Mouse (Mus musculus): ENCODE measurements around the gene Fjx1.

Fjx1 gene

DNA sequence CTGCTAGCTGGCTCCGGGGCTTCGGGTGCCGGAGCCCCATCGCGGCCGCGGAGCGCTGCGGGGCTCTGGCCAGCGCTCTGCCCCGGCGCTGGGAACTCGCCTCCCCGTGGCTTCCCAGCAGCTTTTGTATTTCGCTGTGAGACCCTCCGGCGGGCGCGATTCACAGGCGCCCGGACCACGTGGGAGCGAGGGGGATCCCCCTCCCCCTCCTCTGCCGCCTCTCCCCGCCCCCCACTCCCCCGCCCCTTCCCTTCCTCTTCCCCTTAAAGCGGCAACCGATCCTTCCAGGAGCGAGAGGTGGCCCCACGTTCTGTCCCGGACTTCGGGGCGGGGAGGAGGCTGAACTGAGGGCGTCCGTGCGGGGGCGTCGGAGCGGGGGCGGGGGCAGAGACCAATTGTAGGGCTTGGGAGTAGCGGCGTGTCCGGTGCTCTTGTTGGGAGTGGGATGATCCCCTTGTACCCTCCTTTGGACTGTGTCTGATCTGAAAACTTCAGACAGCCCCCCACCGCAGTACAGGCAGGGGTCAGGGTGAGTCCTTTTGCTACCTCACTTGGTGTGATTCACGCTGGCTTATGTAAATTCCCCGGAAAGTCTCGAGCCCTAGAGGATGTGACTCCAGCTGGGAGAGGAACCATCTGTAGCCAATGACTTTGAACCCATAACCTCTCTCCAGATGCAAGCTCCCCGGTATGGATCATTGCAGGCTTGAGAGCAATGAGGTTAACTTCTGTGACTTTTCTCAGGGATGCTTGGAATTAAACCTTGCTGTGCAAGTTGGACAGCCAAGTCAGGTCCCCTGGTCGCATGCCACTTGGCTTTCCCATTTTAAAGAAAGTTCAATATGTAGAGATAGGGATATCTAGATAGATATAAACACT, at the start of gene Fjx1:
Gene Fjx1 (minus strand): TSS at position 829 of the 879 bp plus-strand sequence.
- peak; percentile 24 to 50 for DNase-seq (ENCODE audit: low spot score in 2 of 2)

DNA sequence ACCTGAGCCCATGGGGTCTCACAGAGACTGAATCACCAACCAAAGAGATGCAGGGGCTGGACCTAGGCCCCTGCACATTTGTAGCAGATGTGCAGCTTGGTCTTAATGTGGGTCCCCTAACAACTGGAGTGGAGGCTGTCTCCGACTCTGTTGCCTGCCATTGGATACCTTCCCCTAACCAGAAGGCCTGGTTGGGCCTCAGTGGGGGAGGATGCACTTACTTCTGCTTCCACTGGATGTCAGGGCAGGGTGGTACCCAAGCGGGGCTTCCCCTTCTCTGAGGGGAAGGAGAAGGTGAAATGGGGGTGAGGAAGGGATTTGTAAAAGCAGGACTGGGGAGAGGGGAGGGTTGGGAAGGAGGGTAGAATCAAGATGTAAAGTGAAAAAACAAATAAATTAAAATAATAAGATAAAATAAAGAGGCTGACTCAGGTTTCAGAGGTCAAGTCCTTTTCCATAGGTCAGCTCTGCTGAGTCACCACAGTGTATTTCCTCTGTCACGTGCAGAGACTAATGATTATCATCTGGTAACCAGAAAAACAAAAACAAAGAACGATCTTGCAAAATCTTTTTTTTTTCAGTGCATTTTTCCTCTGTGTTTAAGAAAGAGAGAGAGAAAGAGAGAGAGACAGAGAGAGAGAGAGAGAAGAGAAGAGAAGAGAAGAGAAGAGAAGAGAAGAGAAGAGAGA, 47.8 kb upstream of the Fjx1 start:
- DNase-seq (ENCODE audit: low spot score in 2 of 2): no peak

DNA sequence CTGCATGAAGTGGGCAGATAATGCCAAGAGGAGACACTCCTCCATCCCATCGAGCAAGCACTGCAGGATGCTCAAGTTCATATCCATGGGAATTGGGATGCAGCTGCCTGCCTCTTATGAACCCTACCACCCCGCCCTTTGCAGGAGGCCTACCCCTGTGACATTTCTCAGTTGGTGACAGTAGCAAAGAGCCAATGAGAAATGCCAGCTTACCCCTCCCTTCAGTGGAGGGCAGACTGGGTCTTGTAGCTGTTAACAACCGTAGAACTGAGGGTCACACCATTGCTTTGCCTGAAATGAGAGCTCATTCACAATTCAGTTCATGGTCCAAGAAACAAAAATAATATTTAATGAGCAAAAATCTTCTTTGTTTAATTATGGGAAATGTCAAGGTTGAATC, 28.4 kb upstream of the Fjx1 start:
- DNase-seq (ENCODE audit: low spot score in 2 of 2): no peak

DNA sequence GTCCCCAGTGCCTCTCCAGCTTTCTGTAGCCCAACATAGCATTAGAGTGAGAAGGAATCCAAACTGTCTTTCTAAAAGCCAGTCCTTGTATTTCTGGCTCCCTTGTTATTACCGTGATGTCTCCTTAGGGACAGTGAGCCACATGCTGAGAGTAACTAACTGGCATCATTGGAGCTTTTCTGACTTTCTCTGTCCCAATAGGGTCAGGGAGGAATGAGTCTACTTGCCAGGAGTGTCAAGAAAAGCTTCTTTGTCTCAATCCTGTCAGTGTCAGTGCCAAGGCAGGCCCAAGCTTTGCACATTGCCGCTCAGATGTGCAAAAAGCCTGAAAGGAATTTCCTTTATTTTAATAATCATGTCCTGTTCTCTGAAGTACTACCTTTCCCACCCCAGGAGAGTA, 23.8 kb upstream of the Fjx1 start:
- DNase-seq (ENCODE audit: low spot score in 2 of 2): no peak

DNA sequence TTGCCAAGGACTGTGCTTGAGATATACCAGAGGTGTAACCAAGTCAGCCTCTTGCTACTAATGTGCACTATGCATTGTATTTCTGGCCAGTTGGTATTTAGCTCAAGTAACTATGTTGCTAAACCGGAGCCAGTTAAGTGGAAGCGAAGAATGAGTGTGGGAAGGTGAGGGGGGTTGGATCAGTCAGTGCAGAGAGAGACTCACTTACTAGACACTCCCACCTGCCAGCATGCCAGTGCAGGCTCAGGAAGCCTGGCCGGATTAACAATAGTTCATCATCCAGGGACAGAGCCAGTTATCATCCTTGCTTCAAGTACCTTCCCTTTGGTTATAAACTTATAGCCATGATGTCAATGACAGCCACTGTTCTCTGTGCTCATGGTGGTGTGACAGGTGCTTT, 16.3 kb upstream of the Fjx1 start:
- DNase-seq (ENCODE audit: low spot score in 2 of 2): no peak

DNA sequence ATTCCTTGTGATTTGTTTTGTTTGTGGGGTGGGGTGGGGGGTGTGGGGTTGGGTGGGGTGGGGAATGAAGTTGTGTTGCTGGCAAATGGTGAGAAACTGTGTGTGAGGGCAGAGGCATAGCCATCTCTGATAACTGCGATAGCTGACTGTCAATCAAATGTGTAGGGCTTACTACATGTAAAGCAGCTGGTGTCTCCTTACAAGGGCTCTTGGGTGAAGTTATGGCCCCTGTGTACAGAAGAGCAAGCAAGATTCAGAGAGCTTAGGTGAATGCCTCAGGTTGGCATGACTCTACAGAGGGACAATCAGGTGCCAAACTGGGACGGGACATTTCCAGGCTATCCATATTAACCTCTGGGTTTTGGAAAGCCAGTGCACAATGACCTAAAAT, 12.0 kb upstream of the Fjx1 start:
- DNase-seq (ENCODE audit: low spot score in 2 of 2): no peak

DNA sequence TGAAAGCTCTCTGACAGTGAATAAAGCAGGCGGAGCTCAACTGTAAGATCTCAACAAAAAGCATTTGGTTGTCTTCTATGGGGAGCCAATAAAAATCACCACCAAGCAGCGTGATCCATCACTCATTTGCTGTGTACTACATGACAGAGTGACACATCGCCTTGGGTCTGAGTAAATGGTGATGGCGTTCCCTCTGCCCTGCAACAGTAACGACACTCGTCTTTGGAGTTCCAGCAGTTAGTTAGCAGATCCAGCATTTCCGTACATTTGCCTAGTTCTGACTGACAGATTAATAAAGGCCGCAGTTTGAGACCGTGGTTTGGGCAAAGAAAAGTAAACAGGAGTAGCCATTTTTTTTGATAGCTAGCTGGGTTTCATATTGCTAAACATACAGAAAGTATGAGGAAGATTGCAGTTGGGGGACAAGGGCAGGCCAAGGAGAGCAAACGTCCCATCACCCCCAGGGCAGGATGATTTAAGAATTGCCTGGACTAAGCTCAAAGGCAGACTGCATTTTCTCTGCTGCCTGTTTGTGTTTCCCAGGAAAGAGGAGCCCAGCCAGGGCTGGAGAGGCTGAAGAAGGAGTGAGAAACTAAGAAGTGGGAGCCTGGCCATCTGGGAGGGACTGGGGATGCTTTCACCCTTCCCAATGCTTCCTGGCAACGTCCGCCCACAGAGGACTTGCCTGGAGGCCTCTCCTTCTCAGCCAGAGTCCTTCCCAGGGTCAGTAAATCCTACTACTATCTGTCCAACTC, 11.5 kb upstream of the Fjx1 start:
- DNase-seq (ENCODE audit: low spot score in 2 of 2): peak; percentile 26 to 69

DNA sequence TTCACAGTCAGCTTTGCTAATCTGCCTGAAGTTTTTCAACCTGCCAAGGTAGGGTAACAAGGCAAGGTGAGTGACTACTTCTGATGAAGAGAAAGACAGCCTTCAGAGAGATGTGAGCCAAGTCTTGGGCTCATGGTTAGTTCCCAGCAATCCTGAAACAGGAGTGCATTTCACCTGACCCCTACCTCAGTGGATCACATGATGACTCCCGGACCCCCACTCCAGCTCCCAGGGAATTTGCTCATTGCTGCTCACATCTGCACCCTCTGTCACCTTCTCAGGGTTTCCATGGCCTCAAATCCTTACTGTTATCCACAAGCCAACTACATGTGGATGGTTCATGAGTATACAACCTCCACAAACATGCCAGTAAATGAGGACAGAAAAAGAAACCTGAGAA, 9.2 kb upstream of the Fjx1 start:
- DNase-seq (ENCODE audit: low spot score in 2 of 2): no peak

DNA sequence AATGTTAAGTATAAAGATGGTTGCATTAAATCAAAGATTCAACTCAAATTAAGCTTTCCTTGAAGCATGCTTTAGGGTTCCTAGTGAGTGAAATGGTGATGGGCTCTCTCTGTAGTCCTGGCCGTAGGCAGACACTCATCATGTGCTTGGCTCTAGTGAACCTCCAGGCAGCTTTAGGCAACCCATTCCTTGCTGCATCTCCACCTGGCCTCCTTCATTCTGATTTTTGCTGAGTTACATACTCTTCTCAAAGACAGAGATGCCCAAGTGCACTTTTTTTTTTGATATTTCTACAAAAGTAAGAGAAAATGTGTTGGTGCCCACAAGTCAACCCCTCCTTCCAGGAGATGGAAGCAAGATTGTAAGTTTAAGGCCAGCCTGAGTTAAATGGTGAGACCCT, 2.8 kb upstream of the Fjx1 start:
- no peak for DNase-seq (ENCODE audit: low spot score in 2 of 2)

DNA sequence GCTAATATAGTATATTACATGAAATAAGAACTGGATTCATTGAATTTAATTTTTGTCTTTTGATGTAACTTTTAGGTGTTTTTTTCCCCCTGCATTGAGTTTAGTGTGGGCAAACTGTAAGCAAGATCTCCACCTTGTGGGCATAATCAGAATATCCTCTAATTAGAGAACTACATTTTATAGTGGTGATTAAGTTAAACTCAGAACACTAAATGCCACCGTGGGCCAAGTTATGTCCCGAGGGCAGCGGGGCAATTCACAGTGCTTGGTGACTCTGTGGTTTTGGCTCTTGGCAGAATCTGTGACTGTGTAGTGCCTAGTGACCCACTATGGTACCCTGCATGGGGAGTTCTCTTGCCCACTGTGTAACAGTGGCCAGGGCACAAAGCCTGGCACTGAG, 1.1 kb upstream of the Fjx1 start:
- DNase-seq (ENCODE audit: low spot score in 2 of 2): no peak

DNA sequence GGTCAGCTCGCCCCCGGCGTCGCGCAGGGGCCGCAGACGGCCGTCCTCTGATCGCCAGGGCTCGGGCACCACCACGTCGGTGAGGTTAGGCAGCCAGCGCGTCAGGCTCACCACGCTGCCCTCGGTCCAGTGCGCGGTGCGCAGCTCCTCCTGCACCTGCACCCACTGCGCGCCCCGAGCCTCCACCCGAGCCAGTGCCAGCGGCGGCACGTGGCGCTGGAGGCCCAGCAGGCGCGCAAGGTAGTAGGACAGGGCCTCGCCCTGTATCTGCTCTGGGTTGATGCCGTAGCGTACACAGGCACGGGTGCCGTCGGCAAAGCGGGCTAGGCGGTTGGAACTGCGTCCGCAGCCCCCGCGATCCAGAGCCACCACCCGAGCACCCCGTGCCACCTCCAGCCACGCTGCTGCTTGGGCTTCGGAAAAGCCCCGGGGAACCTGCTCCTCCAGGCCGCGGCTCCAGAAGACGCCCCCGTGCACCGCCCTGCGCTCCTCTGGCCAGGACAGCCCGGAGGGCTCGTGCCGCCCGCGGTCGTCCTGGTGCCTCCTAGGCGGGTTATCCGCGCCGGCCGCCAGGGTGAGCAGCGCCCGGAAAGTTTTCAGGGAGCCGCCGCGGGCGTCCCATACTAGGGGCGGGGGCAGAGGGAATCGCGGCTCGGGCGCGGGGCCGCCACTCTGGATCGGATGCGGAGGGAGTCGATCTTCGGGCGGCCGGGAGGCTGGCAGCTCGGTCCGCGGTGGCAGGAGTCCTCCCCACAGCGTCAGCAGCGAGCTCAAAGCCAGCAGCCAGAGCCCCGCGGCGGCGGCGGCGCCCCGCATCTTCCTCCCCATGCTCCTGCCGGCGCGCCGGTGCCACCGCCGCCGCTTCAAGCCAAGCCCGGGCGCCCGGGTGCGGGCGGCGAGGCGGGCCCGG, 1.3 kb downstream of the Fjx1 start:
- peak; percentile 55 to 65 for DNase-seq (ENCODE audit: low spot score in 2 of 2)

DNA sequence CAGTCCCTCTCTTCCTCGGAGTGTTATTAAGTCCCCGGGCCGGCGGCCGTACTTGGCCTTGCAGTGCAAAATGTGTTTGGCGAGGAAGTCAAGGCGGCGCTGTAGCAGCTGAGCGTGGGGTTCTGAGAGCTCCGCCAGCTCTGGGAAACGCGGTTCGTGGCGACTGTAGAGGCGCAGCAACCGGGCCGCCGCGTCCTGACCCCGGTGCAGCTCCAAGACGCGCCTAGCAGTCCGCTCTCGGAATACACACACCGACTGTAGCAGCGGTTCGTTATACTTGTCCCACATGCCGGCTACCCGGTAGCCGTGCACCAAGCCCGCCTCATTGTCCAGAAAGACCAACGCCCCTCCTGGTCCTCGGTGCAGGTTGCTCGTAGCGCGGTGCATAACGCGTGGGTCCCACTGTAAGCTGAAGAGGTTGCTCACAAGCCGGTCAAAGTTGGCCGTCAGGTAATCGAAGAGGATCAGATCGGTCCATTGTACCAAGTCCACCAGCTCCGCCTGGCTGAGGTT, 2.0 kb downstream of the Fjx1 start:
- peak in 1 of 2 experiments; percentile 65 for DNase-seq (ENCODE audit: low spot score in 2 of 2)

DNA sequence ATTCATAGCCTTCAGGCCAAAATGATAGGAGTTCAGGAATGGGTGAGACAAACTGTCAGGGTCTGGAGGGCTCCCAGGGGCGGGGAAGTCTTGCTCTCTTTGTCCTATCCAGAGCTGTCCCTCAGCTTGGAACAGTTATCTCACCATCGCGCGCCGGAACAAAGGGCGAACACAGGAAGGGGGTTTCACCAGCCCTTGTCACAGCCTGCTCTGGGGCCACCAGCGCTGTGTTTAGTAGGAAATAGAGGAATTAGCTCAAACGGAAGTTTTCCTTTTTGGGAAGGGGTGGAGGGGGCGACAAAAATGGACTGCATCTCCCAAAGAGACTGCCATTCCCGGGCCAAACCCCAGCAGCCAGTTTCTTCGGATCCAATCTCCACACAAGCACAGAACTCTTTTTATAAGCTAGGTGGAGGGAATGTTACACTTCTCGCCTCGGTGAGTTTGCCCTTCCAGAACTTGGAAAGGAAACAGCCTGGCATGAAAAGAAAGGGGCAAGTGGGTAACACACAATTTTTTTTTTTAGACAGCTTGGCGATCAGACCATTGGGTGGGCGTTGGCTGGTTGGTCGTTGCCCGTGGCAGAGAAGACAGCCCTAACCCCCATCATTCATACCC, 2.6 kb downstream of the Fjx1 start:
- peak; percentile 19 to 28 for DNase-seq (ENCODE audit: low spot score in 2 of 2)

DNA sequence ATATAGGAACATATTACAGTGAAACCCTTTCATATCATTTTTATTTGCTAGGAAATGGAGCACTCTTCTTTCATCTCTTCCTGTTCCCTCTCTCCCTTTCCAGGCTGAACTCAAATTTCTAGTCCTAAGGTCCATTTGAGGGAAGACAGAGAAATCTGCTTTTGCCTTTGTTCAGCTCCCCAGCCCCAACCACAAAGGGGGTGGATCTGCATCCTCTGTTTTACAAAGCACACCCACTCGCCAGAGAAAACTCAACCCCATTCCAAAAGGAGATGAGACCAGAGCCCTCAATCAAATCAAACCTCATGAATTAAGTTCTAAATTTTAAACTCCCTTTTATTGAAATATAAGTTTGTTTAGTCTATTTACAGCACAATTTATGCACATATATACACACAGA, 3.2 kb downstream of the Fjx1 start:
- no peak for DNase-seq (ENCODE audit: low spot score in 2 of 2)

DNA sequence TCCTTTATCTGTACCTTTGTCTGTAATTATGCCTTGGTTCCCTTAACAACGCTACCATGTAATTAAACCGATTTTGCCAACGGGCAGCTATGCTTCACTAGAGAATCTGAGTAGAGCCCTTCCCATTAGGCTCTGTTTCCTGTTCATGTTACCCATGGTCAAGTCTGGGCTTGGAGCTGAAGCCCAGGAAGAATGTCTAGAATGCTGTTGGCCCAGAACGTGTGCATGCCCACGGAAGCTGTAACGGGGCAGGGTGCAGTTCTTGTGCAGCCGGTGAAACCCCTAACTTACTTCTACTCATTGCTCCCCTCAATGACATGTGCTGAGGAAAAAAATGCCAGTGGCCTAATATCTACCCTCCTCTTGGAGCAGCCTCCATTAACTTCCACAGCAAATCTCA, 4.5 kb downstream of the Fjx1 start:
- no peak for DNase-seq (ENCODE audit: low spot score in 2 of 2)

DNA sequence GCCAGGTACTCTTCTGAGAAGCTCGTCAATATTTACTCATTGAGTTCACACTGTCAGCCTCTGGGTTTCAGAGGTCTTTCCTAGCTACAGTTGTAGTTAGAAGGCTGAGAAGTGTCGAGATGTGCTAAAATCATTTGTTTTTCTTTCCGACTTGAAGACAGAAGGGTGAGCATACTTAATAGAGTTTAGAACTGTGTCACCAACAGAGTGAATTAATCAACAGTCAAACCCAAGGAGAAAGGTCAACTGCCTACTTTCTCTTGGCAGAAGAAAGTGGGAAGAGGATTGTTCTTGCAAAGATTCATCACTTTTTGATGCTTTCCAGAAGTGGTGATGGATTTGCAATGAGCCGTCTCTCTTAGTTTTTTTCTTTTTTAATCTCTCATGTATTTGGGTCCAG, 5.4 kb downstream of the Fjx1 start:
- DNase-seq (ENCODE audit: low spot score in 2 of 2): no peak

DNA sequence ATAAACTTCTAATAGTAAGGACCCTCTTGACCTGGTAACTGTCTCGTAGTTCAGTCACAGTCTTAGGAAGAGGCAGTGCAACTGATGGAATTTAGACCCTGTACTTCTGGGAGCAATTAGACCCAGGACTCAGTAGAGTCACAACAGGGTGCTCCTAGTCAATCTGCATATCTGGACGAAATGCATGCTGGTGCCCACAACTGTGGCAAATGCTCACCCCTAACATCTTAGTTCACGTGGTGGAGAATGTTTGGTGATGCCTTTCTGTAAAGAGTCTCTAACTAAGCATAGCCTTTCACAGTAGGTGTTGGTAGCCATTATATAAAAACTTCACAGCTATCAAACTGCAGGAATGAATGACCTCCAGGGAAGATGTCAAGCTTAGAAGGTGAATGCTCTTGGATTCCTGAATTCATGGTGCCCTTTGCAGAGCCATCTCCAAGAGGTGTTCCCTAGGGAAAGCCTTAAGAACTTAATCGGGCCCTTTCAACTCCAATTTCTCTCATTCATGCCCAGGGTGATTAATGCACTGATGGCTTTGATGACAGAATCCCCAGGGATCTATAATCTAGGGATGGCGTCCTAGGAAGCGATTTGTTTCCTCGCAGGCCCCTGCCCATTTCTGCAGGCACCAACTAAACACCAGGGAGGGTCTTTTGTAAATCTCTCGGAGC, 14.8 kb downstream of the Fjx1 start:
- no peak for DNase-seq (ENCODE audit: low spot score in 2 of 2)

DNA sequence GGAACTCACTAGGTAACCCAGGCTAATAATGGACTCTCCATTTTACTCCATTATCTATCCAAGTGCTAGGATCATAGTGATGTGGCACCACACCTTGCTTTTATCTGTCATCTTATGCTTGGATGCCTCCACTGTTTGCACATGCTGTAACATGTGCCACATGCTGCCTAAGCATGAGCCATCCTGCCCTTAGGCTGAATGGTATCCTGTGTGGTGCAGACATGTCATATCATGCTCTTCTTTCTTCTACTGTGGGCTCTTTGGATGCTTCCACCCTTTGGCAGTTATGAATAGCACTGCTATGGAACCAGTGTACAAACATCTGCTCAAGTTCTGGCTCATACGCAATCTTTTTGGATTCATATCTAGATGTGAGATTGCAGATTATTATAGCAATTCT, 18.4 kb downstream of the Fjx1 start:
- DNase-seq (ENCODE audit: low spot score in 2 of 2): no peak

DNA sequence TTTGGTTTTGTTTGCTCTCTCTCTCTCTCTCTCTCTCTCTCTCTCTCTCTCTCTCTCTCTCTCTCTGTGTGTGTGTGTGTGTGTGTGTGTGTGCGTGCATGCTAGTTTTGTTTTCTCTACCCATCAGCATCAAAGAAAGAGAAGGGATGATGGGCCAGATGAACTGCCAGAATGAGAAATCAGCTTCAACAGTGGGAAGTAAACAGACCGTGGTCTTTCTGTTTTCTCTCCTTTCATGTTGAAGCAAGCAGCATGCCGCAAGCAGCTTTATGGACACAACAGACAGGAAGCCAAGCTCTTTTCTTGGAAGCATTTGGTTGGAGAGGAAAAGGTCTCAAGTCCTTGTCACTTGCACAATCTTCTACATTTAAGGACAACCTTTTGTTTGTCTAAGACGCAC, 21.2 kb downstream of the Fjx1 start:
- DNase-seq (ENCODE audit: low spot score in 2 of 2): no peak

DNA sequence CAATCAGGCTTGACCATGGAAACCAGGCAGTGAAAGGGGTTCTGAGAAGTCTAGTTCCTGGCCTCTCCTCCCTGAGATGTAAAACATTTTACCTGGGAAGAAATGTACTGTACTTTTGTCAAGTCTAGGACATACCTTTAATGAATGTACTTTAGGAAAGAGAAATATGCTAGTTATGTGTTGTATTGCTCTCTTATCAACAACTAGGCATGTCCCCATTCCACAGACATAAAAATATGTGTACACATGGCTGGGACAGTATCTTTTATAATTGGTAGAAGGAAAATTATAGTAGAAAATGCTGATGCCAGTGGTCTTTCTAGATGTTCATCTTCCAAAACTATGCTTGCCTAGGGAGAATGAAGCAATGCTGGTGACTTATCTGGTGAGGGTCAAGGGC, 24.3 kb downstream of the Fjx1 start:
- no peak for DNase-seq (ENCODE audit: low spot score in 2 of 2)

Data from frontal cortex, postnatal 36 days (tissue).